Mouse (Mus musculus) olfactory bulb, adult 2 months (tissue): ENCODE data around the gene Slc25a19. TPM values are rescaled to one million over a fixed set of nuclear protein-coding genes. Genes with fewer than 3 reads are reported as not detected.

Source experiments
- H3K27ac ChIP-seq: fragments of 200-500 bp; 2 replicates; pipeline ENCODE4 v1.5.1; 2012; ENCODE audit warnings: low read depth, low read length; ENCODE audit not compliant: insufficient read depth
- H3K4me1 ChIP-seq: fragments of 200-500 bp; 2 replicates; pipeline ENCODE4 v1.6.1; 2012; ENCODE audit warnings: low read length; ENCODE audit not compliant: control insufficient read depth, insufficient read depth
- H3K4me3 ChIP-seq: fragments of 200-500 bp; 2 replicates; pipeline ENCODE4 v1.5.1; 2012; ENCODE audit warnings: mild to moderate bottlenecking, low read depth, low read length, moderate library complexity; ENCODE audit not compliant: insufficient read depth
- CTCF ChIP-seq: fragments of 200-500 bp; IDR thresholded peaks from 2 replicates; pipeline ENCODE4 v1.5.1; 2012; ENCODE audit warnings: low read depth, mild to moderate bottlenecking, low read length, moderate library complexity; ENCODE audit not compliant: insufficient read depth
- POLR2A ChIP-seq: fragments of 200-500 bp; IDR thresholded peaks from 2 replicates; pipeline ENCODE4 v1.6.1; 2012; ENCODE audit warnings: mild to moderate bottlenecking, low read depth, low read length, moderate library complexity; ENCODE audit not compliant: insufficient read depth
- WGBS: fragments of 180-500 bp; shearing (Covaris S2); methylation state at CpG from one replicate; pipeline ENCODE4 v1.1.7; 2018; 5-methylcytosine and 5-hydroxymethylcytosine counted together
- polyA plus RNA-seq: library from polyadenylated mRNA; stranded (reverse); fragments of >200 nt; gene quantifications from 2 replicates; pipeline ENCODE4 v1.2.4, GENCODE M21; 2012; ENCODE audit warnings: low replicate concordance; ENCODE audit not compliant: missing spikeins, insufficient read depth, insufficient read length

Slc25a19 gene
- polyA plus RNA-seq, 1 experiment: not detected

- H3K27ac ChIP-seq: no peak overlapping the region
- H3K4me3 ChIP-seq: 0 out of 2 replicates have a peak overlapping the region, but pooled peaks have one; percentile 6
- peaks cover 7% of the 10 kb centered on the region for H3K4me1 ChIP-seq
- 52% methylated on average over 13 of the region's 13 CpGs for WGBS
- no peak for TF ChIP-seq POLR2A
- TF ChIP-seq CTCF: no peak
Measured at GRCm38 (mm10) chr11:115628465-115629101, 488 bp upstream of the Slc25a19 start.

DNA sequence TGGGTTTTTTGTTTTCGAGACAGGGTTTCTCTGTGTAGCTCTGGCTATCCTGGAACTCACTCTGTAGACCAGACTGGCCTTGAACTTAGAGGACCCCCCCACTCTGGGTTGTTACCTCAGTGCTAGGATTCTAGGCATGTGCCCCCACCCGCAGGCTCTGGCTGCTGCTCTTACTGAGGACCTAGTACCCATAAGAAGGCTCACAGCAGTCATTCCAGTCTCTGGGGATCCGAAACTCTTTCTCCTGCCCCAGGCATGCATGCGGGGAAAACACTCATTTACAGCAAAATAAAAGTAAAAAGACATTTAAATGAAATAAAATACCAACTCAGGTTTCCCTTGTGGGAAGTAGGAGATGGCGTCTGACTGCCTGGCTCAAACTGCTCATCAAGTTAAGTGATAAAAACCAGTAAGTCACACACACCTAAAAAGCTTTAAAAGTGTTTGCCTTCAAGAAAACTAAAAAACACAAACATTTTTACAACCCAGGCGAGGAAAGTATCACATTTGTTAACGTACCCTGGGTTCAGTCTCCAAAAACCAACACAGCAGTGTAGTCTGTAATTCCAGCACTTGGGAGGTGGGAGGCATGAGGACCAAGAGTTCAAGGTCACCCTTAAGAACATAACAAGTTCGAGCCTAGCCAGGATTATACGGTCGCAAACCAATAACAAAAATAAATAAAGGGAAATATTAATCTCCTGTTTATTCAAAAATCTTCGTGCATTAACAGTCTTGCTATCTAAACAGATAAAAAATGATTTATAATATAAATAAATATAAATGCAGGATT is 1.1 kb downstream of the Slc25a19 start:
- Histone ChIP-seq H3K27ac (no peak overlapping the region), H3K4me3 (peak overlapping the region; percentile 76), H3K4me1 (peaks cover 7% of the 10 kb centered on the region)
- WGBS: 41% methylated on average over 11 of the region's 11 CpGs
- TF ChIP-seq CTCF (no peak), POLR2A (no peak)

DNA sequence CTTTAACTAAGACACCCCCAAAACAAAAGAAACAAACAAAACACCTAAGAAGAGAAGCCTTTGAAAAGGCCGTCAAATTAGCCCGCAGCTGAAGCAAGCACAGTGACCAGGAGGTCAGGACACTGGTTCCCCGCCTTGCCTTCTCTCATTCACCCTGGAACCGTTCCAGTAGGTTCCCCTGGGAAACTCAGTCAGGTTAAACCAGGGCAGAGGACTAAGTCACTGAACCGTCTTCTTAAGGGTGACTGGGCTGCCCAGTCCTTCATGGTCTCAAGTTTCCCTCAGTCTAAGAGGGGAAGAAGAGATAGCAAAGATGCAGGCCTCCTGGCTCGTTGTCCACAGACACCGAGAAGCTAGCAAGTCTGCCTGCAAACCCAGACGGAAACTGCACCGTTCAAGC is 2.2 kb downstream of the Slc25a19 start:
- TF ChIP-seq CTCF (no peak), POLR2A (no peak)
- 72% methylated on average over 9 of the region's 9 CpGs for WGBS
- peaks cover 7% of the 10 kb centered on the region for H3K4me1 ChIP-seq
- no peak overlapping the region for H3K27ac ChIP-seq
- no peak overlapping the region for H3K4me3 ChIP-seq

DNA sequence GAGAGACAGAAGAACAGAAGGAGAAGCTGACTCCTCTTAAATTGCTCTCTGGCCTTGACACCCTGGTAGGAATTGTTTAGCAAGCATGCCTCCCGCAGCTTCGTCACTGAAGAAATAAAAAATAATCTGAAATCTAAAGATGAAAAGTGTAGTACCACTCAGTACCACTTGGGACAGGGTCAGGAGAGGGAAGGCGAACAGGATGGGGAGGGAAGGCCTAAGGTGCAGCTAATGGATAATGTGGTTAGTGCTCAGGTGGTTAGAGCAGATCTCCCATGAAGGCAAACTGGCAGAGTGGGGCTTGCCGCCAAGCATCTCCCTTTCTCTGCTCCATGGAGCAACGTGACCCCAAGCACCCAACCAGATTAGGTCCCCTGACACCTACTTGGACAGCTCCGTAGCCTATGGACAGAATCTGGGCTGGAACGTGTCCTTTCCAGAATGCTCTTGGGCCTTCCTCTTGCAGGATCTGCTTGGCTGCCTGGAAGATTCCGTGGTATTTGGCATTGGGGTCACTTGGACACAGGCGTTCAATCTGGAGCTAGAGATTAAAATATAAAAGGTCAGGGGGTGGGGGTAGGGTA is 4.5 kb downstream of the Slc25a19 start:
- WGBS: 69% methylated on average over 9 of the region's 9 CpGs
- Histone ChIP-seq H3K27ac (no peak overlapping the region), H3K4me1 (peaks cover 5% of the 10 kb centered on the region), H3K4me3 (no peak overlapping the region)
- TF ChIP-seq CTCF (0 out of 2 replicates have a peak, but pooled peaks have one; percentile 34), POLR2A (no peak)

DNA sequence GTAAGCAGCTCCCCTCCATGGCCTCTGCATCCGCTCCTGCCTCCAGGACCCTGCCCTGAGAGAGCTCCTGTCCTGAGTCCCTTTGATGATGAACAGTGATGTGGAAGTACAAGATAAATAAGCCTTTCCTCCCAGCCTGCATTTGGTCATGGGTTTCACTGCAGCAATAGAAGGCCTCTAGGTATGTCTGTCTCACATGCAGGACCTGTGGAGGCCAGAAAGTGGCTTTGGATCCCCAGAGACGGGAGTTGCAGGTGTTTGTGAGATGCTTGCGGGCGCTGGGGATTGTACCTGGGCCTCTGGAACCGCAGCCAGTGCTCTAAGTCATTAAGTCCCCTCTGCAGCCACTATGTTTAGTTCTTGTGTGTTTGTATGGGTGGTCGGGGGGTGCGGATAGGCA is 8.1 kb downstream of the Slc25a19 start:
- Histone ChIP-seq H3K4me1 (no peaks in the 10 kb centered on the region), H3K4me3 (no peak overlapping the region), H3K27ac (no peak overlapping the region)
- 94% methylated on average over 7 of the region's 7 CpGs for WGBS
- no peak for TF ChIP-seq CTCF
- TF ChIP-seq POLR2A: no peak

DNA sequence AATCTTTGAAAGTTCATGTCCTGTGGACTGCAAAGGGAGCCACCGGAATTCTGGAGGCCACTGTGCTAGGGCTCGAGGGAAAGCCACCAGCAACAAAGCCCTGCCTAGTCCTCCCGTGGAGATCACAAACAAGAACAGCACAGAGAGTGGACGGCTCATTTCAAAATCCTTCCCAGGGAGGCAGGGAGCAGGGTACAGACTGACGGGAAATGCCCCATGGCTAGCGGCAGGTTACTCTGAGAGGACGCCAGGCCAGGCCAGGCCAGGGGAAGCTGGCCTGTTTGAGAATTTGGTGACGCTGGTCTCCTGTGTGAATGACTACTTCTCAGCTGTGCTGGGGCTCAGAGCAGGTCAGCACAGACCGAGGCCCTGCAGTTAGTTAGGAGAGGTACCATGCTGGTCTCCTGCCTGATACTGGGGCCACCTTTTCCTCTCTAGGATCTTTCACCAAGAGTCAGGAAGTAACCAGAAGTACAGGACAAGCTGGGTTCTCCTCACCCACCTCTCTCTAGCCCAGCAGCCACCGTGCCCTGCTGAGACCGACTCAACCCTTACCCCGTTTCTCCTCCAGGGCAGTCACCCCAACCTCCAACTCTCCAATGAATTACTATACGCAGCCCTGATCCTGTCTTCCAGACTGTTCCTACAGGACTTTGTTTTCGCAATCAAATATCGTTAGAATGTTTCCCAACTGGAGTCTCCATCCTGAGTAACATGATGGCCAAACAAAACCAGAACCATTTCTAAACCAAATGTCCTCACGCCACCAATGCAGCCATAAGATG is 9.2 kb downstream of the Slc25a19 start:
- WGBS: 81% methylated on average over 16 of the region's 16 CpGs
- Histone ChIP-seq H3K27ac (no peak overlapping the region), H3K4me1 (no peaks in the 10 kb centered on the region), H3K4me3 (no peak overlapping the region)
- no peak for TF ChIP-seq POLR2A

DNA sequence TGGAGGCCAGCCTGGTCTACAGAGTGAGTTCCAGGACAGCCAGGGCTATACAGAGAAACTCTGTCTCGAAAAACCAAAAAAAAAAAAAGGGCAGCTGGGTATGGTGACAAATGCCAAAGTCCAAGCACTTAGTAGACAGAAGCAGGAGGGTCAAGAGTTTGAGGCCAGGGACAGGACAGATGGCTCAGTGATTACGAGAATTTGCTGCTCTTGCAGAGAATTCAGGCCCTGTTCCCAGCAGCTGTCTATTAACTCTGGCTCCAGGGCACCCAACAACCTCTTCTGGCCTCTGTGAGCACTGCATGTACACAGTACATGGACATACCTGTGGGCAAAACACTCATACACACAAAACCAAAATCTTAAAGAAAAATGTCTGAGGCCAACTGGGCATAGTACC is 10.1 kb downstream of the Slc25a19 start:
- TF ChIP-seq CTCF: no peak
- no peak for TF ChIP-seq POLR2A
- peaks cover 5% of the 10 kb centered on the region; the same call in 1 of the 2 replicates for H3K4me1 ChIP-seq
- WGBS: 80% methylated on average over 2 of the region's 2 CpGs
- H3K27ac ChIP-seq: no peak overlapping the region
- H3K4me3 ChIP-seq: no peak overlapping the region

DNA sequence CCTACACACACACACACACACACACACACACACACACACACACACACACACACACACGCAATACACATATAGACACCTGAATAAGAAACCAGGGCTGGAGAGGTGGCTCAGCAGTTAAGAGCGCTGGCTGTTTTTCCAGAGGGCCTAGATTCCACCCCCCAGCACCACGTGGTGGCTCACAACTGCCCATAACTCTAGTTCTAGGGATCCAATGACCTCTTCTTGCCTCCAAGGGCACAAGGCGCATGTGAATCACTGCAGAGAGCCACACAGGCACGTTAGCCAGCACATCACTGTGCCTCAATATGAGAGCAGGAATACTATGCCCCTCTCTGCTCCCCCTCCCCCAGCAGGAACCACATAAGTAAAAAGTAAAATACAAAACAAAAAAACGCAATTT is 11.2 kb downstream of the Slc25a19 start:
- WGBS: 84% methylated on average over 6 of the region's 6 CpGs

DNA sequence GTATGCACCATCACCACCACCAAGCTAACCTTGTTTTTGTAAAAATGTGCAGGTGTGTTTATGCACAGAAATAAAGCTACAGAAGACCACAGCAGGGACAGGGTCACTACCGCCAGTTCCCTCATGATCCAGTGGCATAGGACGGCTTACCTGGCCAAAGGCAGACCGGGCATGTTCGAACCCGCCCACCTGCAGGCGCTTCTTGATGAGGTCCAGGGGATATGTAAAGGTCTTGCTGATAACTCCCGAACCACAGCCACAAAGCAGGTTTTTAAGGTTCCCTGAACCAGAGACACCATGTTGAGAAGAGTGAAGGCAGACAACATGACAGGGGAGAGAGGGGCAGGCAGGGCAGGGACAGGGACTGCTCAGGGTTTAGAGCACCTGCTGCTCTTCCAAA is 11.7 kb downstream of the Slc25a19 start:
- H3K4me3 ChIP-seq: no peak overlapping the region
- 93% methylated on average over 7 of the region's 7 CpGs for WGBS
- no peak for TF ChIP-seq CTCF
- TF ChIP-seq POLR2A: no peak
- H3K27ac ChIP-seq: no peak overlapping the region
- peaks cover 12% of the 10 kb centered on the region for H3K4me1 ChIP-seq

More for the DNA sequence above, 11.2 kb downstream of the Slc25a19 start:
- Histone ChIP-seq H3K4me1 (peaks cover 9% of the 10 kb centered on the region), H3K27ac (no peak overlapping the region), H3K4me3 (no peak overlapping the region)
- TF ChIP-seq CTCF: no peak
- TF ChIP-seq POLR2A: no peak
